Mouse (Mus musculus): ENCODE measurements around the gene Cstf1. TPM values are rescaled to one million over a fixed set of nuclear protein-coding genes. Genes with fewer than 3 reads are reported as not detected.

The Cstf1 gene
- polyA plus RNA-seq, 1 experiment = 0.76 TPM

DNA sequence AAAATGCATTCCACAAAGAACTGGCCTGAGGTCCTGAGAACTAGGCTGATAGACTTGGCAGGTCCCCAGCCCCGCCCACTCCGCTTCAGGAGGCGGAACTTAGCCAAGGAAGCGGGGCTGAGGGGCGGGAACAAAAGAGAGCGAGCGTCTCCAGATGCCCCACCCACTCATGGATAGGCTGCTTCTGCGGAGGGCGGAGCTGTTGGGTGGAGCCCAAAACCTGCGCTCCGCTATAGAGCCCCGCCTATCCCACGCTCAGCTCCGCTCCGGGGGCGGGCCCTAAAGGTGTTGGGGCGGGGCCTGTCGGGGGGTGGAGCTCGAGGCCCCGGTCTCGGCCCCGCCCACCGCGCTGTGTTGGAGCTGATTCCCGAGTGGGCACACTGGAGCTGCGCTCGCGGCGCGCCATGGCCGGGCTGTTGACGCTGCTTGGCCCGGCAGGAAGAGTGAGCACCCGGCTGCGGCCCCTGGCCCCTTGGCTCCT lies 25.2 kb upstream of the Cstf1 start, which contains the start of gene Fam210b:
TSS of gene Fam210b (plus strand) at position 308 of the 481 bp plus-strand sequence.
- no peaks in the 10 kb centered on the region; the same call in 1 of the 2 replicates for H3K9me3 ChIP-seq (ENCODE audit: control insufficient read depth, low read length)
- peaks cover 17% of the 10 kb centered on the region for H3K27me3 ChIP-seq (ENCODE audit: control insufficient read depth)
- no peak for TF ChIP-seq TAL1 (IDR thresholded peaks at IDR 0.05; ENCODE audit: low read length)
- peak within 1 kb of the TSS; percentile 86 for H3K4me3 ChIP-seq (replicated peaks)
- H3K36me3 ChIP-seq (ENCODE audit: control insufficient read depth) = peaks cover 43% of the 10 kb centered on the region
- peaks cover 51% of the 10 kb centered on the region for H3K4me1 ChIP-seq (ENCODE audit: control insufficient read depth)

DNA sequence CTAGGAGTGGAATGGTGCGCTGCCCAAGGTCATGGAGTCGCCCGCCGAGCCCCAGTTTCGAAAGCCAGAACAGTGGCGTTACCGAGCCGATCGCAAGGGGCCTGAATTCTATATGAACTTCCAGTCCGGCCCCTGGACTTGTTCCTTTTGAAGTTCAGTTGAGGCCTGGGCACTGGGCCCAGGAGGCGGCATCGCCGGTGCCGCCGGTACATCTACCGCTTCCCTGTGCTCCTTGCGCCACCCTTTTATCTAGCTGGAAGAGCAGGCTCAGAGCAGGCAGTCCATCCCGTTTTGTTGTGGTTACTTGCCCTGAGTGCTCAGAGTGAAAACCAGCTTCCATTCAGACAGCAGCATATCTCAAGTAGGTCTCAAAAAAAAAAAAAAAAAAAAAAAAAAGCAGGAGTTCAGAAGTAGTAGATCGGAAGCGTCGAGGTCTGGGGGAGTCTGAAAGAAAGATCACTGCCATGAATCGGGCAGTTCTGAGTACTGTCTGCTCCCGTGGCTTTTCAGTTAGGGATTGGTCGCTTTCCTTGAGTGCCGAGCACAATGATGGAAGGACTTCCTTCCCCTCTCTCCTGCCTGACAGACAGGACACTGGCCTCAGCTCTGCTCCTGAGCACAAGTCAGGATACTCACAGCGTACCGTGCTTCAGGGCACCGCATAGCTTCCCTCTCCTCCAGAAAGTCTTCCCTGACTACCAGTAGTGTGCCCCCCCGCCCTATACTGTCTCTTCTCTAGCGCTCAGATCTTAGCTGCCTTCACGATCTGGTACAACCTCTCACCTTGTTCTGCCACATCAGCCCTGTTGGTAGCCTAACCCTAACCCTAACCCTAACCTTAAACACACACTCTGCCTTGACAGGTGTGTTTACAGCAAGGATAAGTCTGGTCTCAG lies 24.2 kb upstream of the Cstf1 start:
- Histone ChIP-seq H3K36me3 (ENCODE audit: control insufficient read depth) (peaks cover 53% of the 10 kb centered on the region), H3K4me1 (ENCODE audit: control insufficient read depth) (peaks cover 61% of the 10 kb centered on the region)

DNA sequence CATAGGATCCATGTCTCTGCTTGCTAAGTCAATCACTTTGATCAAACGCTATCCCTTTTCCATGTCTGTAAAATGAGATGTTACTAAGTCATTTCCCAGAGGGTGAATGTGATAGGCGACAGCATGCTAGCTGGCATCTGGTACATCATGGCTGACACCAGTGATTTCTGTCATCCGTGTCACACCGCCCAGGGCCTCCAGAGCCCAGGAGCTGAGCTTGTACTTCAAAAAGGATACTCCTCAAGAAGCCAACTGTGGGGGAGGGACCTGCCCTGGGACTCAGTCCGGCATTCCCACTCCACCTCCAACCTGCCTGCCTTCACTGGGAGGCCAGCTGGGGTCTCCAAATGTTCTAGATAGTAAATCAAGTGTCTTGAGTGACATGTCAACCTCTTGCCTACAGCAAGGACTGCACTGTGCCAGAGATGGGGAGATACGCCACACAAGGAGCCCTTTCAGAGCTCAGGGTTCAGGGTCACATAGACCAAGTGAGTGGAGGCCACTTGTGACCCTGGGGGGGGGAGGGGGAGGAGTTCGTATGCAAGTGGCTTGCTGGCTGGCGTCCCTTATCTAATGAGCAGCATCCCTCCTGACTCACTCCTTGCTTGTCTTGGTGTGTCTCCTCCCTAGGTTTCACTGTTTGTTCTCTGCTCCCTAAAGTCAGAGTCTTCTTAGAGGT lies 23.4 kb upstream of the Cstf1 start:
- peaks cover 67% of the 10 kb centered on the region for H3K4me1 ChIP-seq (ENCODE audit: control insufficient read depth)
- H3K27me3 ChIP-seq (ENCODE audit: control insufficient read depth) = peaks cover 6% of the 10 kb centered on the region
- TF ChIP-seq TAL1 (IDR thresholded peaks at IDR 0.05; ENCODE audit: low read length) (peak; percentile 40; the same call in 1 of the 3 replicates), GATA1 (IDR thresholded peaks at IDR 0.05; ENCODE audit: low read length) (peak; percentile 86)
- H3K36me3 ChIP-seq (ENCODE audit: control insufficient read depth) = peaks cover 59% of the 10 kb centered on the region
- no peaks in the 10 kb centered on the region; the same call in 1 of the 2 replicates for H3K9me3 ChIP-seq (ENCODE audit: control insufficient read depth, low read length)
- peak overlapping the region; percentile 86 for H3K4me3 ChIP-seq (replicated peaks)

More for the DNA sequence above, 24.2 kb upstream of the Cstf1 start:
- Histone ChIP-seq H3K4me3 (replicated peaks) (peak overlapping the region; percentile 86), H3K27me3 (ENCODE audit: control insufficient read depth) (peaks cover 12% of the 10 kb centered on the region), H3K9me3 (ENCODE audit: control insufficient read depth, low read length) (no peaks in the 10 kb centered on the region; the same call in 1 of the 2 replicates)
- TF ChIP-seq TAL1 (IDR thresholded peaks at IDR 0.05; ENCODE audit: low read length) (no peak), GATA1 (IDR thresholded peaks at IDR 0.05; ENCODE audit: low read length) (no peak)

DNA sequence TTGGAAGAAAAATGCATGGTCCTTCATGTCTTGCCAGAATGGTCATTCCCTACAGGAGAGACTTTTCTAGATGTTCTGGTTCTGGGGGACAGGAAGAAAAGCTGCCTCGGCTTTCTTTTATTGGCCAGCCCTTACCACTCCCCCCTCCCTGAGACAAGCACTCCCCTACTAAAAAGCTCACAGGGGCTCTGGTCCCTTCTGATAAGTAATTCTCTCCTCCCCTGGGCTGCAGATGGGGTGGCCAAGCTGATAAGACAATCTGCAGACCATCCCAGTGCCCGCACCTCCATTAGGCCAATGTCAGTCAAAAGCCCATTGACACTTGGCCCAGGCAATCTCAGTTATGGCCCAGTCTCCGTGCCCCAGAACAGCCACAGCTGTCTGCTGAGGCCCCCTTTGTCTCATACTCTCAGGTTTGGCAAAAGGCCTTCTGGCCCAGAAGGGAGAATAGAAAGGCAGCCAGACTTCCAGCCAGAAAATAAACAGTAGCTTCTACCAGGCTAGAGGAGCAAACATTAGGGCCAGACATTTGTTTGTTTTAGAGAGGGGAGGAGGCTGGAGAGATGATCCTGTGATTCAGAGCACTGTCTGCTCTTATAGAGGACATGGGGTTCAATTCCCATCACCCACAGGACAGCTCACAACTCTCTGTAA lies 22.1 kb upstream of the Cstf1 start:
- Histone ChIP-seq H3K27me3 (ENCODE audit: control insufficient read depth) (no peaks in the 10 kb centered on the region), H3K9me3 (ENCODE audit: control insufficient read depth, low read length) (no peaks in the 10 kb centered on the region), H3K36me3 (ENCODE audit: control insufficient read depth) (peaks cover 73% of the 10 kb centered on the region), H3K4me3 (replicated peaks) (peak overlapping the region; percentile 86), H3K4me1 (ENCODE audit: control insufficient read depth) (peaks cover 79% of the 10 kb centered on the region)
- peak; percentile 96 for TF ChIP-seq GATA1 (IDR thresholded peaks at IDR 0.05; ENCODE audit: low read length)
- TF ChIP-seq TAL1 (IDR thresholded peaks at IDR 0.05; ENCODE audit: low read length) = peak; percentile 94

DNA sequence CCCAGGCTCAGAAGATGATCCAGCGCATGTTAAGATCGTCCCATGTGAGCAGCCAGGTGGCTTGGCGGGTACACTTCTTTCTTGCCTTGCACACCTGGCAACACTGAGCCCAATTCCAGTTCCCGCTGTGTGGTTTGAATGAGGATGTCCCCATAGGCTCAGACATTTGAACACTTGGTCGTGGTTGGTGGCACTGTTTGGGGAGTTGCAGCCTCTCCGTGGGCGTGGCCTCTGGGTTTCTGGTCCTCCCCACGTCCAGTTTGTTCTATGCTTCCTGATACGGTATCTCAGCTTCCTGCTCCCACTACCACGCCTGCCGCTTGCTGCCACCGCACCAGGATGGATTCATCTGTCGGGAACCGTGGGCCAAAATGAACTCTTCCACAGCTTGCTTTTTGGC lies 20.7 kb upstream of the Cstf1 start:
- no peaks in the 10 kb centered on the region for H3K9me3 ChIP-seq (ENCODE audit: control insufficient read depth, low read length)
- H3K4me3 ChIP-seq (replicated peaks) = peak overlapping the region; percentile 86
- TF ChIP-seq TAL1 (IDR thresholded peaks at IDR 0.05; ENCODE audit: low read length) (no peak), GATA1 (IDR thresholded peaks at IDR 0.05; ENCODE audit: low read length) (no peak)
- H3K4me1 ChIP-seq (ENCODE audit: control insufficient read depth) = peaks cover 72% of the 10 kb centered on the region
- H3K27me3 ChIP-seq (ENCODE audit: control insufficient read depth) = no peaks in the 10 kb centered on the region
- H3K36me3 ChIP-seq (ENCODE audit: control insufficient read depth) = peaks cover 87% of the 10 kb centered on the region

DNA sequence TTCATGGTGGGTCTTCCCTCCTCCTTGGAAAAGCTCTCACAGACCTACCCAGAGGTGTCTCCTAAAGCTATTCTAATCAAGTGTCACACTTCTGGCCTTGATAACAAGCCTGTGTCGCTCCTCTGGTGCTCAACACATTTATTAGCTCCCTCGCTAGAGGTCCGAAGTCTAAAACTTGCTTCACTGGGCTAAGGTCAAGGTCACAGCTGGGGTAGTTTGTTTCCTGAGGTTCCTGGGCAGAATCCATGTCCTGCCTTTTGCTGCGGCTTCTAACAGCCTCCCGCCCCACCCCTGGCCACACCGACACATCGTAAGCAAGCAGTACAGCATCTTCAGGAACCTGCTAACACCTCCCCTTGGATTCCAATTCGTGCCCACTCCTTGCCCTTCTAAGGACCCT lies 19.7 kb upstream of the Cstf1 start:
- H3K9me3 ChIP-seq (ENCODE audit: control insufficient read depth, low read length) = no peaks in the 10 kb centered on the region
- H3K4me3 ChIP-seq (replicated peaks) = peak overlapping the region; percentile 86
- H3K4me1 ChIP-seq (ENCODE audit: control insufficient read depth) = peaks cover 70% of the 10 kb centered on the region
- H3K27me3 ChIP-seq (ENCODE audit: control insufficient read depth) = no peaks in the 10 kb centered on the region
- TF ChIP-seq GATA1 (IDR thresholded peaks at IDR 0.05; ENCODE audit: low read length) (no peak), TAL1 (IDR thresholded peaks at IDR 0.05; ENCODE audit: low read length) (no peak)
- H3K36me3 ChIP-seq (ENCODE audit: control insufficient read depth) = peaks cover 96% of the 10 kb centered on the region

DNA sequence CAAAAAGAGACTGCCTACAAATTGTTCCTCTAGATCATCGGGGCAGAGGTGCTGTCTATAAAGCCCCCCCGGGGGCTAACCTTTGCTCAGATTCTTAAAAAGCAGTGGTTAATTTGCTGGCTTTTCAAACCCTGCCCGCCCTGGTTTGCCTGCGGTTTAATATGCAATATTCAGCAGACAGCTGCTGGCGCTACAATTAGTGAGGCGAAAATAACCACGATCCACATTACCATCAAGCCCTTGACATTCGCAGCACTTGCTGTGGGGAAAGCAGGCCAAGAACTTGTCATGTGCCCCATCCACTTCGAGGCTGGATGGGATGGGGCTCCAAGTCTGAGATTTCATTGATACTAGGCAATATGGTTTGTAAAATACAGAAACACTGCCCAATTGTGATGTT lies 17.3 kb upstream of the Cstf1 start:
- Histone ChIP-seq H3K36me3 (ENCODE audit: control insufficient read depth) (peaks cover 99% of the 10 kb centered on the region), H3K4me3 (replicated peaks) (no peak overlapping the region), H3K27me3 (ENCODE audit: control insufficient read depth) (no peaks in the 10 kb centered on the region; the same call in 1 of the 2 replicates), H3K9me3 (ENCODE audit: control insufficient read depth, low read length) (peaks cover 8% of the 10 kb centered on the region), H3K4me1 (ENCODE audit: control insufficient read depth) (peaks cover 59% of the 10 kb centered on the region)
- TF ChIP-seq GATA1 (IDR thresholded peaks at IDR 0.05; ENCODE audit: low read length) (no peak), TAL1 (IDR thresholded peaks at IDR 0.05; ENCODE audit: low read length) (no peak)

DNA sequence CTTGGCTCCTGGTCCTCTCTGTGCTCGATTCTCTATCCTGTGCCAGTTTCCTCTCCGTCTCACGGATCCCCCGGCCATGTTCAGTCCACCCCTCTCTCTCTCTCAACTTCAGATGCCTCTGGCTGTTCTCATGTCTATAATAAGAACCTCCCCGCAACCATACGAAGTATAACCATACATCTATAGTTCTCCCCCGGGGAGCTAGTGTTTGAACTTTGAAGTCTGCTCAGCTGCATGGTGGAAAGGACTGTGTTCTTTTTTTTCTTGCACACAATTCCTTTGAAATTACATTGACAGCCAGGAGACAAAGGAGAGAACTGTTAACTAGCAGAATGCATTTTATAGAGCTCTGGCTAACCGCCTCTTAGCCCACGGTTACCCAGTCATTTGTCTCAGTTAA lies 15.7 kb upstream of the Cstf1 start:
- no peak overlapping the region for H3K4me3 ChIP-seq (replicated peaks)
- peaks cover 99% of the 10 kb centered on the region for H3K36me3 ChIP-seq (ENCODE audit: control insufficient read depth)
- TF ChIP-seq GATA1 (IDR thresholded peaks at IDR 0.05; ENCODE audit: low read length) (no peak), TAL1 (IDR thresholded peaks at IDR 0.05; ENCODE audit: low read length) (no peak)

More for the DNA sequence above, 15.7 kb upstream of the Cstf1 start:
- Histone ChIP-seq H3K9me3 (ENCODE audit: control insufficient read depth, low read length) (peaks cover 13% of the 10 kb centered on the region), H3K4me1 (ENCODE audit: control insufficient read depth) (peaks cover 50% of the 10 kb centered on the region), H3K27me3 (ENCODE audit: control insufficient read depth) (no peaks in the 10 kb centered on the region; the same call in 1 of the 2 replicates)

Measured in erythroblast, embryonic 14.5 days (primary cell).